Mouse (Mus musculus) cerebellum, postnatal 10 days (tissue): ENCODE results near the gene Plekho1.
A peak's percentile ranks its signal among the peaks of the same experiment; 100 is the strongest.

Experiments used
- DNase-seq, 2 experiments: peaks; one replicate each; pipeline ENCODE4 v3.0.0; 2021; ENCODE audit warnings: mixed read lengths in 2 of 2

Plekho1 gene

DNA sequence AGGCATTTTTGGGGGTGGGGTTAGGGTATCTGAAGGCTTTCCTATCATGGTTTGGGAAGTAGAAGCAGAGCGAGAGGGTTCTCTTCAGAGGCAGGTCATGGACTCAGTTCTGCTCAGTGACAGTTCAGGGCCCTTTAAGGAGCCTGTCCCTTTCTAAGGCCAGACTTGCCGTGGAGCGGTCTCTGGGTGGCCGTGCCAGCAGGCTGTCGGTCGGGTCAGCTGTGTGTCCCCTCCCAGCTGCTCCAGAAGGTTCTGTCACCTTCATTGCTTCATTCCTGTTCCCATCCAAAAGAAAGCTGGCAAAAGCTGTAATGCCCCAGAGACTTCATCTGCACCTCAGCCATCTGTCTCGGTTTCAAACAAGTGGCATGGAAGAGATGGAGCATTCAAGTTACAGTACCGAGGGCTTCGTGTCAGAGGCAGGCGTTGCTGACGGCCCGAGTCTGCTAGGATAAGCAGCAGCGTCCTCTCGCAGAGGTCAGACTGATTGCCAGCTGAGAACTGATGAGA, 50.0 kb downstream of the Plekho1 start:
- peak; percentile 54 to 64 for DNase-seq

- DNase-seq, result no peak
These were observed 51.1 kb downstream of the Plekho1 start for GRCm38 (mm10) chr3:95944742-95945141.

- no peak for DNase-seq
These were observed 52.6 kb downstream of the Plekho1 start for GRCm38 (mm10) chr3:95943226-95943625.

GRCm38 (mm10) chr3:95942749-95943148, 53.1 kb downstream of the Plekho1 start:
- no peak for DNase-seq

DNA sequence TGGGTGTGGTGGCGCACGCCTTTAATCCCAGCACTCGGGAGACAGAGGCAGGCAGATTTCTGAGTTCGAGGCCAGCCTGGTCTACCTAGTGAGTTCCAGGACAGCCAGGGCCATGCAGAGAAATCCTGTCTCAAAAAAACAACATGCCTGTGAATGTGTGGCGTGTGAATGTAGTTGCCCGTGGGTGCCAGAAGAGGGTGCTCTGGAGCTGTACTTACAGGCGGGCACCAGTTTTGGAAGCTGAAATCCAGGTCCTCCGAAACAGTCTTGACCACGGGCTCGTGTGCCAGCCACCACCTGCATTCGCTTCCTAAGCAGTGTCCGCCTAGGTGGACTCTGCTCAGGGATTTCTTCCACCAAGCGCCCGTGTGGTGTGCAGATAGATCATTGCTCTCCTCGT, 57.0 kb downstream of the Plekho1 start:
- DNase-seq, result peak; percentile 28 to 29
